Mouse (Mus musculus) urinary bladder, adult 18-20 months (tissue): Measurements from ENCODE around the gene Ppp1r18.

Experiments
- DNase-seq, 2 experiments: peaks; one replicate each; pipeline ENCODE4 v3.0.0; 2022; ENCODE audit warnings: low spot score in 2 of 2, mixed read lengths in 2 of 2

Ppp1r18 gene

DNA sequence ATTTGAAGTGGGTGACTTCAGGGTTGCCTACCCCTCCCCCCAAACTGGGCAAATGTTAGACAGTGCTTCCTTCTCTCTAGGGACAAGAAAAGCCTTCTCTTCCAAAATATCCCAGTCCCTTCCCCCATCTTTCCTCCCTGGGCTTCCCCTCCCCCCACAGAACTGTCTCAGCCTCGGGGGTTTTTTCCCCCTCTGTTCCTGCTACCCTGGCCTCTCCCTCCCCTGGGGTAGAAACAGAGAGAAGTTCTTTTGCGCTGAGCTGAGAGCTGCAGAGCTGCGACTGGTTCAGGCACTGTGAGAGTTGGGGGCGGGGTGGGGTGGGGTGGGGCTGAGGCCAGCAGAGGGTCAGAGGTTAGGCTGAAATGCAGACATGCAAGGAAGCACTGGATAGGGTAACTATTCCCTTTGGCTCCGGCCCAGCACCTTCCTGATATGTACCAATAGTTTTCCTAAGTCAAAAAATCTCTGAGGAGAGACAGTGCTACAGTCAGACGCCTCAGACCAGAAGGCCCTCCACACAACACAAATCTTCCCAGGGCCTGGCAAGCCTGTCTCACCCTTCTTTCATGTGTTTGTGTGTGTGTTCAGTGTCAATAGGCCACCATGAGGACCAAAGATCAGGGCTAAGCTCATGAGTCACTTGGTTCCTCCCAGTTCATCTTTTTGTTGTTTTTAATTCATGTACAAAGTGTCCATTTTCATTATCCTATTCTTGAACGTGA lies 4.1 kb downstream of the Ppp1r18 start:
- DNase-seq = no peak

DNA sequence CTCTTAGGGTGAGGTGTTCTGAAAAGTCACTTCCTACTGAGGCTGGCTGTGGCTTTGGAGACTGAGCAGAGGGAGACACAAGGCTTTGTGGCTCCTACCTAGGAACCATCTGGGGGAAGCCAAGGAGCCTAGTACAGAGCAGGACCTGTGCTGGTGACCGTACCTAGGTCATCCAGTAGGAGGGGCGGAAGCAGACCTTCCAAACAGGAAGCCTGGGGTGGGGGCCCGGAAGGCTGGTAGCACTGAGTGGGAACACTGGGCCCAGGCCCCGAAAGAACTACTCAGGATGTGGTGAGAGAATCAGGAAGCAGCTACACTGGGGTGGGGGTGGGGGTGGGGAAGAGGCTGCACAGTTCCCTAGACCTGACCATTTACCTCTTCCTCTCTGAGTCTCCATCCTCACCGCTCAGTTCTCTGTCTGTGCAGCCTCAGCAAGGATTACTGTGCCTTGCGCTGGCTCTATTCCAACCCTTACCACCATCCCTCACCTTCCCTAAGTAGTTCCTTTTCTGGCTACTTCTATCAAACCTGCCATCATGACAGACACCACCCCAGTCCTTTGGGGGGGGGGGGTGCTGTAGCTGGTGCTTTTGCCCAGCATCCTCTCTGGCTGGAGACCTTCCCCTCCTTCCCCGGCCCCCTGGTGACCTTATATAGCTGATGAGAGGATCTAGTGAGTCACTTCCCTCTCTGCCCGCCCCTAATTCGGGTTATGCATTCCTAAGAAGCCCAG lies 4.9 kb downstream of the Ppp1r18 start:
- peak; percentile 19 to 44 for DNase-seq

DNA sequence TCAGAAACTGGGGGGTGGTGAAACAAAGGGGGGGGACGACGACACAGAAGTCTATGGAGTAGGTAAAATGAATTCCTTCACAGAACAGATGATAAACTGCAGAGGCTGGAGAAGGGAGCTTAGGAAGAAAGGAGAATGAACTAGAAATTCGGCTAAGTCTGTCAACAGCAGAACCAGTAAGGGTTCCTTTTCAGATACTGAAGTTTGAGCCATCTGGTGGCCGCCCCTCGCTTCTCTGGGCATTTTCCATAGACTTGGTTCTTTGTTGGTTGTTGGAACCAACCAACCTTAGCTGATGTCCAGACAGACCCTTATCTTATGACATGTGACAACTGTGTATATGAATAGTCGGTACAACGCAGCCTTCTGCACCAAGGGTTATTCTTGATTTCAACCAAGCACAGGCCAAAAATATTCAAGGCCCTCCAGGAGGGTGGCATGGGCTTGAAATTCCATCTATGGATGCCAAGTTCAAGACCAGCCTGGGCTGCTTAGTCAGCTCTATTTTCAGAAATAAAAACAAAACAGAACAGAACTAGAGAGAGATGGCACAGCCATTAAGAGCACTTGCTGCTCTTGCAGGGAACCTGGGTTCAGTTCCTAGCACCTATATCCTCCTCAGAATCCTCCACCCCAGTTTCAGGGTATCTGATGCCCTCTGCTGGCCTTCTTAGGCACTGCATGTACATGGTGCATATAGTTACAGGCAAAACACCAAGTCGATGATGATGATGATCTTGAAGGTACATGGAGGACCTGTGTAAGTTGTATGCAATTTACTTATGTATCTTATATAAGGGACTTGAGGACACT lies 5.7 kb downstream of the Ppp1r18 start:
- no peak for DNase-seq

DNA sequence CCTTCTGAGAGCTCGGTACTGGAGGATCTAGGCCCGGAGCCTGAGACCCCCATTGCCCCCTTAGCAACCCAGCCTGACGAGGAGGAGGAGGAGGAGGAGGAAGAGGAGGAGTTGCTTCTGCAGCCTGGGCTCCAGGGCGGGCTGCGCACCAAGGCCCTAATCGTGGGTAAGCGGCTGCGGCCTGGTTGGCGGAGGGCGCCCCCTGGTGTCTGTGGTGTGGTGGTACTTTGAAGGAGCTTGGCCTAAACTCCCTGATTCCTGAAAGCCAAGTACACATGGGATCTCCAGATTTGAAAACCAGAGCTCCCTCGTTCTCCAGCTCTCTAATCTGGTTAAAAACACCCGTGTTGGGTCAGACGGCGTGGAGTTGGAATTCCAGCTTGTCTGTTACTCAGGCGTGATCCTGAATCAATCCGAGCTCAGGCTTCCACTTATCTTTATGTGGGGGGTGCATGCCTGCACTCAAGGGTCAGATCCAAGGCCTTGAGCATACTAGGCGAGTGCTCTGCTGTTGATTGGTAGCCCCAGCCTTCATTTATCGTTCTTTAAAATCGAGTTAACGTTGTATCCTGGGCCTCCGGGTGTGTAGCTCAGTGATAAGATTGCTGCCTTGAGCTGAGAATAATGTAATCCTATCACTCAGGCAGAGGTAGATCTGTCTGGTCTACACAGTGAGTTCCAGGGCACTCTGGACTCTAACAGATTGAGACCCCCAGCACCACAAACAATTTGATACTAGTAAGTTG lies 8.6 kb downstream of the Ppp1r18 start:
- peak; percentile 81 to 86 for DNase-seq

DNA sequence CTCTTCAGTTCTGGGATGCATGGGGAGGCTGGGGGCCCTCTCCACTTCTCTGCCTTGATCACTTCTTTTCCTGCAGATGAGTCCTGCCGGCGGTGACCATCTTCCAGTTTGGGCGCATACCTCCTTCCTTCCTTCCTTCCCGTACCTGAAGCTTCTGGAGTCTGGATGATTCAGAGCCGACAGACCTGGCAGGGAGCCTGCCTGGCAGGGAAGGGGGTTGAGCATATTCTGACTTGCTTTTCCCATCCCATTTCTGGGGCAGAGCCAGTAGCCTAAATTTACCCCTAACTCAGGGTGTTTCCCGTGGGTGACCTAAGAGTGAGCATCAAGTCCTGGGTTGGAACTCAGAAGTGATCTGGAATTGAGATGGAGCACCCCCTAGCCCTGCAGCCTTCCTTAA lies 9.3 kb downstream of the Ppp1r18 start:
- DNase-seq = no peak

DNA sequence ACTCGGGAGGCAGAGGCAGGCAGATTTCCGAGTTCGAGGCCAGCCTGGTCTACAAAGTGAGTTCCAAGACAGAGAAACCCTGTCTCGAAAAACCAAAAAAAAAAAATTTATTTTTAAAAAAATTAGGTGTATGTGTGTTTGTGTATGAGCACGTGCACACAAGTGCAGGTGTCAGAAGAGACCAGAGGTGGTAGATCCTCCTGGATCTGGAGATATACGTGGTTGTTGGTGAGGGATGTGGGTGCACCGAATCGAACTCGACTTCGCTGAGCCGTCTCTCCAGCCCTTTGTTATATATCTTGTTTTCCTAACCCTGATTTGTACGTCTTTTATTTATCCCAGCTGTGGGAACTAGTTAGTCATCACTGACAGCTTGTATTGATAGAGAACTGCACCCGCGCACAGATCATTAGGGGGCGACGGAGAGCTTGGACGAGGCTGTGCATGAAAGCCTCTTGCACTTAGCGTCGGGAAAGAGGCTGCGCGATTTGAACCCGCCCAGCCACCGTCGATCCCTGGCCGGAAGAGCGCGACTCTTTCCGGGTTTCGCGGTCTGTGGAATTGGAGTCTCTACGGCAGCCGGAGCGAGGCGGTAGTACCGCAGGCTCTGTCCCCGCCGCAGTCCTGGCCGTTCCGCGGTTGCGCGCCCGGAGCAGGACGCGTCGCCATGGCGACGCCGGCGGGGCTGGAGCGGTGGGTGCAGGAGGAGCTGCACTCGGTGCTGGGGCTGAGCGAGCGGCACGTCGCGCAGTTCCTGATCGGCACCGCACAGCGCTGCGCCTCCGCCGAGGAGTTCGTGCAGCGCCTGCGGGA lies 14.1 kb downstream of the Ppp1r18 start, which contains the start of gene Dhx16:
TSS of gene Dhx16 (plus strand) at position 575 of the 813 bp plus-strand sequence.
- DNase-seq = peak; percentile 87 to 89

DNA sequence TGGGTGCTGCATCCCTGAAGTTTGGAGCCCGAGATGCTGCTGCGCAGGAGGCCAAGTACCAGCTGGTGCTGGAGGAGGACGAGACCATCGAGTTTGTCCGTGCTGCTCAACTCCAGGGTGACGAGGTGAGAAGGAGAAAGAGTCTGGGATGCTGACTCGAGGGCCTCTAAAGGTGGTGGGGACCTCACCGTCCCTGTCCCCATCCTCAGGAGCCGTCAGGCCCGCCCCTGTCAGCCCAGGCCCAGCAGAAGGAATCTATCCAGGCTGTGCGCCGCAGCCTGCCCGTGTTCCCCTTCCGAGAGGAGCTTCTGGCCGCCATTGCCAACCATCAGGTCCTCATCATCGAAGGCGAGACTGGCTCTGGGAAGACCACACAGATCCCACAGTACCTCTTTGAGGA lies 17.5 kb downstream of the Ppp1r18 start:
- no peak for DNase-seq

DNA sequence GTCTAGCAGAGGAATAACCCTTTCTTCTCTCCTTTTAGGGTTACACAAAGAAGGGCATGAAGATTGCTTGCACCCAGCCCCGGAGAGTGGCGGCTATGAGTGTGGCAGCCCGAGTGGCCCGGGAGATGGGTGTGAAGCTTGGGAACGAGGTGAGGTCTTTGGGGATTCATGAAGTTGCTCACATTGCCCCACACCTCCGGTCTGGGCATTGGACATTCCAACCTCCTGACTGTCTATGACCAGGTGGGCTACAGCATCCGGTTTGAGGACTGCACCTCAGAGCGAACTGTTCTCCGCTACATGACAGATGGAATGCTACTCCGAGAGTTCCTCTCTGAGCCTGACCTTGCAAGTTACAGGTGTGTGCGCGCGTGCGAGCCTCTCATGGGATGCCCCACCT lies 18.4 kb downstream of the Ppp1r18 start:
- DNase-seq = no peak

DNA sequence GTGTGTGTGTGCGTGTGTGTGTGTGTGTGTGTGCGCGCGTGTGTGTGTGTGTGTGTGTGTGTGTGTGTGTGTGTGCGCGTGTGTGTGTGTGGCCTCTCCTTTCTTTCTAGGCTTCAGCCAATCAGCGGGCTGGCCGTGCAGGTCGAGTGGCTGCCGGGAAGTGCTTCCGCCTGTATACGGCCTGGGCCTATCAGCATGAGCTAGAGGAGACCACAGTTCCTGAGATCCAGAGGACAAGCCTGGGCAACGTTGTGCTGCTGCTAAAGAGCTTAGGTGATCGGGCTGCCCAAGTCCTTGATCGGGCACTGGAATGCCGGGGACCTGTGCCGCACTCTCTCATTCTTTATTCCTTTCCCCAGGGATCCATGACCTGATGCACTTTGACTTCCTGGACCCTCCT lies 22.3 kb downstream of the Ppp1r18 start:
- DNase-seq = no peak

DNA sequence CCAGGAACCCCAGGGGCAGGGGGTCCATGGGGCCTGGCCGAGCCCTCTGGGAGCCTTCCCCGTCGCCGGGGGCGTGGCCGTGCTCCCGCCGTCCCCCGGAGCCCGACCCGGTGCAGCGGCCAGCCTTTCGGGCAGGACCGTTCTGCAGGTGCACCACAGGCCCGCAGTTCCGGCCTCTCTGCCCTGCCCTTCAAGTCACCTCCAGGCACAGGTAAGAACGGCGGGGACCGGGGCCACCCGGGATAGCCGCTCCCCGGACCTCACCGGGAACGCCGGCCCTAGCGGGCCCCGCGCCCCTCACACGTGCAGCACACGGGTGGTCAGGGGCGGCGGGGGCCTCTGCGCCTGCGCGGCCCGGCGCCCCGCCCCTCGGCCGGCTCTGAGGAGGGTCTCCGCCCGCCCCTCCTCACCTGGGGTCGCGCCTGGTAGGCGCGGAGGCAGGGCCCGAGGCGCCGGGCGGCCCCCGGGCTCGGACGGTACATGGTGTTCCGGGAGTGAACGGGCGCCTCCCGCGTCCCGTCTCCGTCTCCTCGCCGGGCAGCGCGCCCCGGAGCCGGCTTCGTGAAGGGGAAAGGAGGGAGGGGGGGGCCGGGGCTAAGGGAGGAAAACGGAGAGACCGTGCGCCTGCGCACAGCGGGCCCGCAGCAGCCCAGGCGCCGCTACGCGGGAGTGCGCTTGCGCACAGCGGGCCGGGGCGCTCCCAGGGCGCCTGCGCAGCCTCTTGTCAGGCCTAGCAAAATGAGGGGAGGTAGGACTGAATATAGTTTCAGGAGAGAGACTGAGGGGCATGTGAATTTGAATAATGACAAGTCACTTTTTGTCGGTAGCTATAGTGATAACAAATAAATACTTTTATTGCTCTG lies 31.6 kb downstream of the Ppp1r18 start, which contains the start of gene 2310061I04Rik:
TSS of gene 2310061I04Rik (minus strand) at position 651 of the 863 bp plus-strand sequence.
- peak; percentile 76 to 83 for DNase-seq

DNA sequence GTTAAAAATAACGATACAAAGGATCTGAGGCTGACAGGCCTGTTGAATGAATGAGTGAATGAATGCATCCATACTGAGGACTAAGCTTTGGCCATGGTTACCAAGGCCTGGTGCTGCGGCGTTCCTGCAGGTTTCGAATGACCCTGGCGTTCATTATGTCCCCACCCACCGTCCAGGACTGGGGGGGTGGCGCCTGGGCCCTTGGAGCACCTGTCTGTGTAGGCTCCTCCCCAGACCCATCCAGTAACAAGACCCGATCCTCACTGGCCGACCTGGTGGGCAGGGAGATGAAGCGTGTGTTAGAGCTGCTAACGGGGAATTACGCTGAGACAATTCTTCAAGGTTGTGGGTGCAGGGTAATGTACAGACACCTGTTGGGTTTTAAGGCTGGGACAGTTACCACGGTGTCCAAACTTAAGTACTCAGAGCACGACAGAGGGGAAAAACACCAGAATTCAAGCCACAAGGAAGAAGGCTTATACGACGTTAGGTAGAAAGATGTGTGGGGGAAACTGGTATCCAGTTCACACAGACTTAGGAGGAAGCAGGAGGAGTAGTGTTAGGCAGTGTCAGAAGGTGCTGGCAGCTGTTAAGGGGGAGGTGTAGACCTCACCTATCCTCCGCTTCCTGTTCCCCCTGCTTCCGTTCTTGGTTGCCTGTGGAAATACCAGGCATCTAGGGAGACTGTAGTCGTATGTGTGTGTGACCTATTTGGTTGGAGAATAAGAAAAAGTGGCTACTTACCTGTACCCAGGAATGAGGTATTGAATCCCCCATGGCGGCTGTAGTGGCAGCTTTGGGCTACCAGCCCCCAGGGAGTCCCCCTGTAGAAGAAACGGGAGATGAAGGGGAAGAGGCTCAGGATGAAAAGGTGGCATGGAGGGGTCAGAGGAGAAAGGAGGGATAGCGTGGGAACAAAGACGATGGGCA lies 32.5 kb downstream of the Ppp1r18 start:
- DNase-seq = no peak

DNA sequence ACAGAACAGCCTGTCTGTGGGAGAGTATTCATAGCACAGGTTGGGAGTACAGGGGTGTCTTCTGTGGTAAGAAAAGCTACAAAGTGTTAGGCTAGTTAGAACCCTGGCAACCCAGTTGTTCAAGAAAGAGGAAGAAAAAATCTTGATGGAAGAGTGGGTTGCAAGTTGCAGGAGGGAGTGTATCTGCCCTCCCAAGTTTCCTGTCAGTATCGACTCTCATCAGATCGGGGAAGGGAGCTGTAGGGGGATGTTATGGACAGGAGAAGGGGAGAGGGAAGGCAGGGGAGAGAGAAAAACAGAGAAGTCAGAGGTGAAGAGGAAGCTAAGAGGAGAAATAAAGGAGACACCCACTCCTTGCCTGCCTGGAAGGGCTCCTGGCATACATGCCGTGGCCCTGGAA lies 35.2 kb downstream of the Ppp1r18 start:
- DNase-seq = no peak

DNA sequence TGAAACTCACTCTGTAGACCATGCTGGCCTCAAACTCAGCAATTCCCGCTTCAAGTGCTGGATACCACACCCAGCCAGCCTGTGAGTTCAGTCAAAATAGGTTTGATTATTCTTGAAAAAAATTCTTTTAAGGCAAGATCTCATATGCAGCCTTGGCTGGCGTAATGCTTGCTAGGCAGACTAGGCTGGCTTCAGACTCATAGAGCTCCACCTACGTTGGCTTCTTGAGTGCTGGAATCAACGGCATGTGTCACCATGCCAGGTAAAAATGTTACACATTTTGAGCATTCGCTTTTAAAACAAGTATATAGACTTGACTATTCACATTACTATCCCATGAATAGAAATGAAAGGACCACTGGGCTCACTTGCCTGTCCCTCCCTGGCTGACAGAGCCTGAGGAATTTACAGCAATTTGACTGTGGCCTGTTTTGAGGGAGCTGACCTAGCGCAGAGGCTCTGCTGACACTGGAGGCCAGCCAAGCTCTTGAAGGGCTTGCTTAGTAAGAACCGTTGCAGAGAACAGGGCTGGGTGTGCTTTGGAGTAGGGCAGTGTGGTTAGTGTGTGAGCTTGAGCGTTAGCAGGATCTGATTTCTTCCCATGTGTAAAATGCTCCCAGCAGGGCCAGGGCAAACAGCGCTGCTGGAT lies 38.1 kb downstream of the Ppp1r18 start:
- no peak for DNase-seq

DNA sequence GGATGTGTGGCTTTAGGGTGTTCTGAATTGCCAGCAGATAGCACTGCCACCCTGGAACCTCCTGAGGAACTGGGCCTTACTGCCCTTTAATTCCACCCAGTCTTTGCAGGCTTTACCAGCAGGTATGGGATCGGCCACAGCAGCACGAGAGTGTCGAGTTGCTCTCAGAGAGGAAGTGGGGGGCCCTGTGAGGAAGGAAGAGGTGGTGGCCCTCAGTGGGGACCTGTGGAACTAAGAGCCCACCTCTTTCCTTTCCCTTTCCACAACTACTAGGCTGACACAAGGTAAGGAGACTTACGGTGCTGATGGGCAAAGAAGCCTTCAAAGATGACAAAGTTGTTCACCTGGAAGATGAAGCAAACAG lies 38.6 kb downstream of the Ppp1r18 start:
- no peak for DNase-seq

DNA sequence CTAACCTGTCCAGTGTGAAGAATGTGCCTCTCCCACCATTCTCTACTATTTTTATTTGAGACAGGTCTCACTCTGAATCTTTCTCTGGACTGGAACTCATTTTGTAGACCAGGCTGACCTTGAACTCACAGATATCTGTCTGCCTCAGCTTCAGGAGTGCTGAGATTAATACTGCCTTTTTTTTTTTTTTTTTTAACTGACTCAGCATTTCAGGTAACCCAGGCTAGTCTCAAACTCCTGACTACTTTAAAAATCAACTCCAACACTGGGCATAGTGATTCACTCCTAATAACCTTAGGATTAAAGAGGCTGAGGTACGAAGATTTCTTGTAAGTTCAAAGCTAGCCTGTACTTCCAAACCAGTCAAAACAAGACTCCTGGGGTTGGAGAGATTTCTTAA lies 40.2 kb downstream of the Ppp1r18 start:
- DNase-seq = no peak

DNA sequence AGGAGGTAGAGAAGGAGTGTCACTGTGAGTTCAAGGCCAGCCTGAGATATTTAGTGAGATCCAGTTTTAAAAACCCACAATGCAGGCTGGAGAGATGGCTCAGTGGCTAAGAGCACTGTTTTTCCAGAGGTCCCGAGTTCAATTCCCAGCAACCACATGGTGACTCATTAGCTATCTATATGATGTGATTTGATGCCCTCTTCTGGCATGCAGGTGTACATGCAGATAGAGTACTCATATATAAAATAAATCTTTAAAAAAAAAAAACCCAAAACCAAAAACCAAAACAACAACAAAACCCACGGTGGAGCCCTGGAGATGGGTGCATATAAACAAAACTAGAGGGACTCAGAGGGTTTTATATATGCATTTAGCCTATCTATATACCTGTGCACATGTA lies 42.2 kb downstream of the Ppp1r18 start:
- DNase-seq = no peak

DNA sequence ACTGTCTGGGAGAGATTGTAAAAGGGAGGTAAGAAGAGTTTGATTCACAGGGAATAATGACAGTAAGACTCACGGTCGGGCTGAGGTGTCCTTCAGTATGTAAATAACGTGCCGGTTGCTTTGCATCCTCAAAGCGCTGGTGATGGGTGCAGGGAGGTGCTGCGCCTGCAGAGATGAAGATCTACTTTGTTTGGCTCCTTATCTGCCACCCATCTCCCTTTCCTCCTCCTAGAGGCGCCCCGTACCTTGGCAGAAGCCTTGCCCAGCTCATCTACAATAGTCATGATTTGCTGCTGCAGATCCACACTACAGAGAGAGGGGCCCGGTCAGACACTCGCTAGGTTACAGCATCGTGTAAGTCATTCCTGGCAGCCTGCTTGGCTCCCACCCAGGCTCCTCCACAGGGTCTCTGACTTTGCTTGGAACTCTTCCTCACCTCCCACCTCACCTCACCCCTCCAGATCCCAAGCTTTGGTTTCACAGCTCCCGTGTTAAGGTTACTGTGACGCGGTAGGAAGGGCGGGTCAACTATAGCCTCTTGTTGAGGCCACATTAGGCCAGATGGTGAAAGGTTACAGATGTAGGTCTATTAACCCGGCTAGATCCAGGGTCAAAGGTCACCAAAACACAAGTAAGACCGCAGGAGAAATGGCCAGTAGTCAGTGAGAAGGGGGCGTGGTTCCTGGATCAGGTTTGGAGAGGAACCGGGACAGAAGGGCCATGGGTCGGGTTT lies 44.0 kb downstream of the Ppp1r18 start:
- no peak for DNase-seq
